Mouse (Mus musculus) brain, embryonic 14.5 days (tissue): Measurements from ENCODE around the gene Pcbp1.

Experiments
- CTCF ChIP-seq: fragments of 200-500 bp; IDR thresholded peaks from 2 replicates; pipeline ENCODE4 v1.5.1; 2012; ENCODE audit warnings: inconsistent platforms, mild to moderate bottlenecking, moderate library complexity, borderline replicate concordance; ENCODE audit not compliant: insufficient read depth, insufficient read length; ENCODE audit errors: extremely low read depth
- POLR2A ChIP-seq: fragments of 200-500 bp; IDR thresholded peaks from 2 replicates; pipeline ENCODE4 v1.6.1; 2012; ENCODE audit warnings: mild to moderate bottlenecking, inconsistent platforms, borderline replicate concordance; ENCODE audit not compliant: poor library complexity, insufficient read depth, insufficient read length, severe bottlenecking; ENCODE audit errors: extremely low read depth

GRCm38 (mm10) chr6:86519767-86520345, 6.3 kb downstream of the Pcbp1 start:
- TF ChIP-seq CTCF (no peak), POLR2A (no peak)
